Comparison of ENCODE assay signal across 10 mouse cellular contexts in genomic region chr9:107716951-107717350, GRCm38 (mm10). TPM values are rescaled to one million over a fixed set of nuclear protein-coding genes. Genes with fewer than 3 reads are reported as not detected.
DNase-seq lines count a peak whose midpoint lies in the region; ATAC-seq and TF ChIP-seq lines count a peak whose summit lies in the region.
"Had no signal": no experiment of that assay in that cellular context is flagged by ENCODE, and none has a peak within 500 bp of the region (broad histone marks: within the 10 kb centered on the region; RNA-seq: fewer than 3 reads in every experiment).

No protein-coding gene starts in this region.

- H3K4me3 ChIP-seq in forebrain, embryonic 10.5 days = no peak overlapping the region
- no peak overlapping the region for H3K4me3 ChIP-seq in forebrain, embryonic 14.5 days (ENCODE audit: low read depth, low read length)
- no peak overlapping the region for H3K4me3 ChIP-seq in kidney, adult 2 months (ENCODE audit: insufficient read depth, low read depth, low read length)
- H3K4me3 ChIP-seq in E14TG2a.4 (replicated peaks; ENCODE audit: low read length) = peak overlapping the region; percentile 50
- H3K4me3 ChIP-seq in intestine, embryonic 16.5 days (ENCODE audit: low read length) = no peak overlapping the region
- H3K4me3 ChIP-seq: gastrocnemius, adult 2 months; hindbrain, embryonic 15.5 days had no signal

- H3K27me3 ChIP-seq in forebrain, embryonic 10.5 days (ENCODE audit: poor library complexity, severe bottlenecking) = peaks cover 16% of the 10 kb centered on the region
- H3K27me3 ChIP-seq in forebrain, embryonic 14.5 days (replicated peaks; ENCODE audit: control insufficient read depth, insufficient read depth, low read length) = no peaks in the 10 kb centered on the region
- H3K27me3 ChIP-seq in kidney, adult 2 months (replicated peaks; ENCODE audit: control insufficient read depth, insufficient read depth, low read length) = no peaks in the 10 kb centered on the region
- H3K27me3 ChIP-seq in E14TG2a.4 (ENCODE audit: insufficient read depth, low read length) = peaks cover 80% of the 10 kb centered on the region
- no peaks in the 10 kb centered on the region for H3K27me3 ChIP-seq in intestine, embryonic 16.5 days (replicated peaks; ENCODE audit: control insufficient read depth, insufficient read depth, low read length)
- H3K27me3 ChIP-seq: hindbrain, embryonic 15.5 days had no signal

- TF ChIP-seq CTCF in kidney, adult 2 months (conservative IDR thresholded peaks at IDR 0.05; ENCODE audit: insufficient read depth, insufficient read length, low read depth, low read length) = no peak
- no peak for TF ChIP-seq CTCF in E14TG2a.4 (conservative IDR thresholded peaks at IDR 0.05; ENCODE audit: low read length)

- no peak overlapping the region for H3K4me2 ChIP-seq in forebrain, embryonic 14.5 days (ENCODE audit: low read length)
- H3K4me2 ChIP-seq in intestine, embryonic 16.5 days (ENCODE audit: low read depth, low read length) = no peak overlapping the region
- H3K4me2 ChIP-seq: hindbrain, embryonic 15.5 days had no signal

- H3K9ac ChIP-seq in forebrain, embryonic 14.5 days (ENCODE audit: low read length) = no peak overlapping the region
- H3K9ac ChIP-seq in intestine, embryonic 16.5 days (ENCODE audit: low read depth, low read length) = no peak overlapping the region
- H3K9ac ChIP-seq: hindbrain, embryonic 15.5 days had no signal

- TF ChIP-seq POLR2A in kidney, adult 2 months (IDR thresholded peaks at IDR 0.05; ENCODE audit: low read depth, low read length) = no peak

- no peak for DNase-seq in forebrain, embryonic 10.5 days (ENCODE audit: extremely low spot score, low spot score)
- no peak for DNase-seq in forebrain, embryonic 14.5 days (ENCODE audit: low spot score)
- peak; percentile 66 for DNase-seq in kidney, postnatal 10 days
- no peak for DNase-seq in kidney, adult 2 months
- no peak for DNase-seq in right cerebral cortex, postnatal 4 days
- no peak for DNase-seq in spleen, adult 12 weeks (ENCODE audit: low spot score)
- DNase-seq: gastrocnemius, adult 2 months had no signal

- H3K27ac ChIP-seq in forebrain, embryonic 10.5 days = peak overlapping the region; percentile 66
- no peak overlapping the region for H3K27ac ChIP-seq in forebrain, embryonic 14.5 days (ENCODE audit: low read depth, low read length)
- H3K27ac ChIP-seq in kidney, adult 2 months (ENCODE audit: insufficient read depth, low read depth, low read length) = no peak overlapping the region
- H3K27ac ChIP-seq in intestine, embryonic 16.5 days (ENCODE audit: low read length) = peak overlapping the region; percentile 20
- H3K27ac ChIP-seq: gastrocnemius, adult 2 months; hindbrain, embryonic 15.5 days had no signal

- 37% methylated on average over 6 of the region's 6 CpGs for WGBS in forebrain, embryonic 10.5 days
- WGBS in forebrain, embryonic 14.5 days = 42% methylated on average over 6 of the region's 6 CpGs
- WGBS in kidney, adult 2 months = 64% methylated on average over 6 of the region's 6 CpGs
- WGBS in intestine, embryonic 16.5 days = 40% methylated on average over 6 of the region's 6 CpGs

- no peak for ATAC-seq in forebrain, embryonic 14.5 days
- ATAC-seq in intestine, embryonic 16.5 days = peak; percentile 47; the same call in 1 of the 2 replicates

- no peaks in the 10 kb centered on the region for H3K9me3 ChIP-seq in forebrain, embryonic 10.5 days
- no peaks in the 10 kb centered on the region for H3K9me3 ChIP-seq in forebrain, embryonic 14.5 days (replicated peaks; ENCODE audit: control insufficient read depth, low read length)
- no peaks in the 10 kb centered on the region for H3K9me3 ChIP-seq in E14TG2a.4 (ENCODE audit: low read length)
- H3K9me3 ChIP-seq in intestine, embryonic 16.5 days (ENCODE audit: control insufficient read depth, low read length) = no peaks in the 10 kb centered on the region
- H3K9me3 ChIP-seq: hindbrain, embryonic 15.5 days had no signal

- H3K4me1 ChIP-seq in forebrain, embryonic 10.5 days = peaks cover 58% of the 10 kb centered on the region
- H3K4me1 ChIP-seq in forebrain, embryonic 14.5 days (ENCODE audit: control insufficient read depth, insufficient read depth, low read length) = peaks cover 9% of the 10 kb centered on the region
- no peaks in the 10 kb centered on the region for H3K4me1 ChIP-seq in kidney, adult 2 months (ENCODE audit: control insufficient read depth, insufficient read depth, low read length)
- peaks cover 60% of the 10 kb centered on the region for H3K4me1 ChIP-seq in E14TG2a.4 (replicated peaks; ENCODE audit: low read depth, low read length)
- H3K4me1 ChIP-seq in intestine, embryonic 16.5 days (ENCODE audit: control insufficient read depth, insufficient read depth, low read length) = peaks cover 27% of the 10 kb centered on the region

- no peaks in the 10 kb centered on the region for H3K36me3 ChIP-seq in forebrain, embryonic 10.5 days (replicated peaks)
- no peaks in the 10 kb centered on the region for H3K36me3 ChIP-seq in forebrain, embryonic 14.5 days (ENCODE audit: control insufficient read depth, insufficient read depth, low read length)
- H3K36me3 ChIP-seq in kidney, adult 2 months (ENCODE audit: control insufficient read depth, insufficient read depth, low read length) = no peaks in the 10 kb centered on the region
- no peaks in the 10 kb centered on the region for H3K36me3 ChIP-seq in E14TG2a.4 (ENCODE audit: insufficient read depth, low read length)
- H3K36me3 ChIP-seq in intestine, embryonic 16.5 days (ENCODE audit: control insufficient read depth, insufficient read depth, low read length) = no peaks in the 10 kb centered on the region
- H3K36me3 ChIP-seq: hindbrain, embryonic 15.5 days had no signal

RNA-seq across cellular contexts. Expression of gene Sema3f, which starts 6.7 kb away (rescaled TPM):
- polyA plus RNA-seq in forebrain, embryonic 10.5 days (2016; fragmentation: Nextera tagmentation; extraction: Ambion mirVana) = 10.0 and 11.2 TPM in 2 replicates
- polyA plus RNA-seq in forebrain, embryonic 14.5 days (2014; fragmentation: Nextera tagmentation; extraction: Ambion mirVana) = 7.4 and 12.2 TPM in 2 replicates
- 39.1 and 45.5 TPM in 2 replicates for polyA plus RNA-seq in kidney, adult 2 months (2012; rRNA removed)
- 5.7 and 8.3 TPM in 2 replicates for polyA plus RNA-seq in intestine, embryonic 16.5 days (2015; fragmentation: Nextera tagmentation; extraction: Ambion mirVana)

RNA-seq across cellular contexts. Expression of gene Gnat1, which starts 37.4 kb away (rescaled TPM):
- polyA plus RNA-seq in forebrain, embryonic 10.5 days (2016; fragmentation: Nextera tagmentation; extraction: Ambion mirVana) = 3.9 and 4.1 TPM in 2 replicates
- 0.28 and 0.66 TPM in 2 replicates for polyA plus RNA-seq in forebrain, embryonic 14.5 days (2014; fragmentation: Nextera tagmentation; extraction: Ambion mirVana)
- 0.09 and 0.22 TPM in 2 replicates for polyA plus RNA-seq in kidney, adult 2 months (2012; rRNA removed)
- polyA plus RNA-seq in intestine, embryonic 16.5 days (2015; fragmentation: Nextera tagmentation; extraction: Ambion mirVana) = 0.98 and 1.6 TPM in 2 replicates

RNA-seq across cellular contexts. Expression of gene Slc38a3, which starts 47.6 kb away (rescaled TPM):
- 8.8 and 9.0 TPM in 2 replicates for polyA plus RNA-seq in forebrain, embryonic 10.5 days (2016; fragmentation: Nextera tagmentation; extraction: Ambion mirVana)
- 32.8 and 32.9 TPM in 2 replicates for polyA plus RNA-seq in forebrain, embryonic 14.5 days (2014; fragmentation: Nextera tagmentation; extraction: Ambion mirVana)
- 77.9 and 139 TPM in 2 replicates for polyA plus RNA-seq in kidney, adult 2 months (2012; rRNA removed)
- polyA plus RNA-seq in intestine, embryonic 16.5 days (2015; fragmentation: Nextera tagmentation; extraction: Ambion mirVana) = 10.1 TPM in 2 replicates

RNA-seq across cellular contexts. Expression of gene Rbm5, which starts 53.8 kb away (rescaled TPM):
- polyA plus RNA-seq in forebrain, embryonic 10.5 days (2016; fragmentation: Nextera tagmentation; extraction: Ambion mirVana) = 185 and 192 TPM in 2 replicates
- polyA plus RNA-seq in forebrain, embryonic 14.5 days (2014; fragmentation: Nextera tagmentation; extraction: Ambion mirVana) = 188 and 210 TPM in 2 replicates
- polyA plus RNA-seq in kidney, adult 2 months (2012; rRNA removed) = 43.8 and 51.5 TPM in 2 replicates
- 127 and 145 TPM in 2 replicates for polyA plus RNA-seq in intestine, embryonic 16.5 days (2015; fragmentation: Nextera tagmentation; extraction: Ambion mirVana)

Comparison
In these comparisons a context has a peak if more than half of its experiments do, and no peak if none do; other contexts are left out.
1. H3K27ac ChIP-seq: peak in forebrain, embryonic 10.5 days (single experiment) and intestine, embryonic 16.5 days (single experiment); none in forebrain, embryonic 14.5 days (single experiment) and kidney, adult 2 months (single experiment).